Mouse (Mus musculus): ENCODE results near the gene Papolb.

DNA sequence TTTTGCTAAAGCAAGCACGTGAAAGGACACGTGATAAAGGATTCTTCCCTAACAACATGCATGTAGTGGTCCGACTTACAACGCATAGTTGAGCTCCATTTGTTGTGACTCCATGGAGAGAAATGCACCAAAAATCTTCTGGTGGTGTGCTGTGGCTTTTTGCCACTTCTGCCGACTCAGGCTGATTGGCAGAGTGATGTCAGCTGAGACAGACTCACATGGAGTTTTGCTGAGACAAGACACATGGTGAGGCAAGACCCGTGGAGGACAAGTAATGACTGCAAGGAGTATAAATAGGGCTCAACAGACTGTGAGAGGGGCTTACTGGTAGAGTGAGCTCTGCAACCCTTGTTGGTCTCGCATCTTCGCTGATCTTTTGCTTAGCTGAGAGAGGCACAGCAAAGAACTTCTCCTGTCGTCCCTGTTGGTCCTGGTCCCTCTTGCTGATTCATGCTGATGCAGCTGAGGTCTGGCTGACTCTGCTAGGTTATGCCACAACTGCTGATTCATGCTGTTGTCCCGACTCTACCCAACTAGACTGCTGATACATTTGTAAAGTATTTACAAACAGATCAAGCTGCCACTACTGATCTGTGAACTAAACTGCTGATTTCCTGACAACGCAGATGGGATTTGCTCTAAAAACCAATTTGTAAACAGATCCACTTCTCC is 8.5 kb downstream of the Papolb start:
- no peak for TF ChIP-seq POLR2A (IDR thresholded peaks at IDR 0.05; ENCODE audit: extremely low read depth, insufficient read depth, low read length)
- no peak for TF ChIP-seq CTCF (IDR thresholded peaks at IDR 0.05; ENCODE audit: low read depth, low read length)

Measured in liver, adult 2 months (tissue).